Mouse (Mus musculus): ENCODE data around the gene Cdh6.

The Cdh6 gene

GRCm38 (mm10) chr15:13063633-13064032 lies 109.8 kb downstream of the Cdh6 start:
- no peak for DNase-seq (ENCODE audit: low spot score)

- DNase-seq (ENCODE audit: low spot score) = no peak
These were observed 115.7 kb downstream of the Cdh6 start for GRCm38 (mm10) chr15:13057728-13058127.

- DNase-seq (ENCODE audit: low spot score) = no peak
These were observed 116.2 kb downstream of the Cdh6 start for GRCm38 (mm10) chr15:13057302-13057701.

DNA sequence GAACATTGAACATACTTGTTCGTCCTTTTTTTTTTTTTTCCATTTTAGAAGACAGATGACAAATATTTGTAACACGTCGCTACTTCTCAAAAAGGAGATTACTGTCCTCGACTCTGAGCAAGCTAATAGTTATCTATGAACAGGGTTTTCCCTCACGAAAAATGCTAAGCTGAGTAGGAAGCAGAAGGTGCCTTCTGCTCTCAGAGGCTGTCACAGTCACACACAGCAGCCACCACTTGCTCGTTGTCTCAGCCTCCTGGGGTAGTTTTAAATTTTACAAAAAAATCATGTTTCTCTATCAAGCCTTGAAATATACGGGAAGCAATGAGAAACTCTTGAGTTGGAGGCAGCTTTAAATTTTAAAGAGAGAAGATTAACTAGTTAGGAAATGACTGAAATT lies 125.6 kb downstream of the Cdh6 start:
- DNase-seq (ENCODE audit: low spot score) = no peak

DNA sequence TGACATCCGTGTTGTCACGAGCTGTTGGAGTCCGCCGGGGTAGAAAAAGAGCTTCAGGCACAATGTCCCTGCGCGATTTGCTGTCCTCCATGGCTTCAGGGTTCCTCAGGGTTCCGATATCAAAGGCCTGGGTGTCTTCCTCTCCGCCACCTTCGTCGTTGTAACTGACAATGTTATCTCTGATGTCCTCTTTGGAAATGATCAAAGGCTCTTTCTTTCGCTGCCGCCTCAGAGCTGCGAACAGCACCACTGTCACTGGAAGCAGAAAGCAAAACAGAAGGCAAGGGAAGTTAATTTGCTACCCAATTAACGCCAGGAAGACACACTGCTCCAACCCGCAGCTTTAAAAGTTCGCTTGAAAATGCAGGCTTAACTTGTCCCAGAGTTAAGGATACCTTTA lies 139.0 kb downstream of the Cdh6 start:
- DNase-seq (ENCODE audit: low spot score) = no peak

DNA sequence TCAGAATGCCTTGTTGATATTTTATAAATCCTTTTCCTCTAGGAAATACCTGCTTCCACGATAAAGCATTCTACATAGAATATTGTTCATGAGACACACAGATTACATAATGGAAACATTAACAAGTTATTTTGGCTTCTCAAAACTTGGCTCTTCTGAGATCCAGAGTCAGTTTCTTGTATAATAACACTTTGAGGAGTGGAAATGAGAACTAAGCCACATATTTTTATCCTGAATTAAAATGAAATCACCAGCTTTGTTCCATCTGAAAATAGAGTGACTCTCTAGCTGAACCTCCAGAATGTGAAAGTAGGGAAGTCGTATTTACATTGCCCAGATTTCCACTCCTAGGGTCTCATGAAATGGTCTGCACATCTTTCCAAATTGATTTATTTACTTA lies 142.8 kb downstream of the Cdh6 start:
- no peak for DNase-seq (ENCODE audit: low spot score)

DNA sequence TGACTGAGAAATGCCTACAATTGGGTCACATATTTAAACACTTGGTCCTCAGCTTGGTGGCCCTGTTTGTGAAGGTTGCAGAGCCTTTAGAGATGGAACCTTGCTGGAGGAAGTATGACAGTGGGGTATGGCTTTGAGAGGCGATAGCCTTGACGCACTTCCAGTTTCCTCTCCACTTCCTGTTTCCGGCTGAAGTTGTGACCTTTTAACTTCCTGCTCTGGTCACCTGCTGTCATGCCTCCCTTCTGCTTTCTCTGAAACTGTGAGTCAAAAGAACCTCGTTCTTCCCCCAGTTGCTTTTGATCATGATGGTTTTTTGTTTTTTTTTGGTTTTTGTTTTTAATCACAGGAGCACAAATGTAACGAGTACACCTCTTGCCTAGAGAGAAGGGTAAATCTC lies 146.0 kb downstream of the Cdh6 start:
- DNase-seq (ENCODE audit: low spot score) = no peak

GRCm38 (mm10) chr15:13016756-13017357 lies 156.6 kb downstream of the Cdh6 start:
- DNase-seq (ENCODE audit: low spot score) = no peak

DNA sequence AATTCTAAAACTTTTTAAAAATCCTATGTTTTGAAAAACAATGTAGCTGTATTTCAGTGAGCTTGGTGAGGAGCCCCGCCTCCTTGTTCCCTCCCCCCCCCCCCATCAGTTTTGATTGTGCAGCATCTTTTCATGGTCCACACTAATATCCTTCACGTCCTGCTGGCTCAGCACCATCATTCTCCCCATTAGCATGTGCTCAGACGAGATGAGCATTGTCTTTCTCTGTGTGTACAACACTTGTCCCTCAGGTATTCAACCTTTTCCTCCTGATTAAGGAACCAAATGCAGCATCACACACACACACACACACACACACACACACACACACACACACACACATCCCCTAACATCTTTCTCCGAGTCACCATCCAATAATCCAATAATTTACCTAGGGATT lies 164.7 kb downstream of the Cdh6 start:
- no peak for DNase-seq (ENCODE audit: low spot score)

GRCm38 (mm10) chr15:13005934-13006333 lies 167.5 kb downstream of the Cdh6 start:
- DNase-seq (ENCODE audit: low spot score) = no peak

- DNase-seq (ENCODE audit: low spot score) = no peak
These were observed 171.9 kb downstream of the Cdh6 start for GRCm38 (mm10) chr15:13001549-13001948.

GRCm38 (mm10) chr15:12994563-12995359 lies 178.7 kb downstream of the Cdh6 start:
- DNase-seq (ENCODE audit: low spot score) = no peak

Measured in retina, embryonic 14.5 days (tissue).